Mouse (Mus musculus): ENCODE measurements around the gene Sema3e.

Gene Sema3e

DNA sequence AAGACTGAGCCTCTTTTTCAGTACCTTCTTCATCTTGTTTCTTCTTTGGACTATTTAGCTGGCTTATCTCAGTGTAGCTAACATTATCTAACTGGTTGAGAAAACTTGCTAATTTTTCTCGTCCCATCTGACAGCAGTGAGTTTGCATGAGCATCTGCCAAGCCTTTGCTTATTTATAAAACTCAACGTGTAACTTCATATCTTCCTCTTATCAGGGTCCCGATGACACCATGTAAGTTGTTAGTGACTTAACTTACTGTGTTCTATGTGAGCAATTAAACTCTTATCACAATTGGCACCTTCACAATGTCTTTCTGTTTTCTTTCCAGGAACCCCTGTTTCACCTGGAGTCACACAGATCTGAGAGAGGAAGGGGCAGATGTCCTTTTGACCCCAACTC lies 184.9 kb downstream of the Sema3e start:
- DNase-seq (ENCODE audit: low spot score): no peak

DNA sequence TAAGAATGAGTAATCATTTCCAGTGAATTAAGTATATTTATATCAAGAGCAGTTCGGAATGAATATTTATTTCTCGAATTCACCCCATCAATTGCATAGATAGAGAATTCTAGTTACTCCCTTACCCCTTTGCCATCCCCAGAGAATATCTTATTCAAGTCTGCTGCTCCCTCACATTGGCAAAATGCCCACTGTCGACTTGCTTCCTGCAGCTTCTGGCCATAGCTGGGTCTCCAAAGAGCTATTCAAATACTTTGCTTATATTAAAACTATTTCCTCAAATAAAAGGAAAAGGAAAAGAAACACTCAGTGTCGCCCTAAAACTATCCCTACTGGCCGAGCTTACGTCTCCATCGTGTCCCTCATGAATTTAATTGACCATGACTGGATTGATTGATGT lies 191.1 kb downstream of the Sema3e start:
- no peak for DNase-seq (ENCODE audit: low spot score)

DNA sequence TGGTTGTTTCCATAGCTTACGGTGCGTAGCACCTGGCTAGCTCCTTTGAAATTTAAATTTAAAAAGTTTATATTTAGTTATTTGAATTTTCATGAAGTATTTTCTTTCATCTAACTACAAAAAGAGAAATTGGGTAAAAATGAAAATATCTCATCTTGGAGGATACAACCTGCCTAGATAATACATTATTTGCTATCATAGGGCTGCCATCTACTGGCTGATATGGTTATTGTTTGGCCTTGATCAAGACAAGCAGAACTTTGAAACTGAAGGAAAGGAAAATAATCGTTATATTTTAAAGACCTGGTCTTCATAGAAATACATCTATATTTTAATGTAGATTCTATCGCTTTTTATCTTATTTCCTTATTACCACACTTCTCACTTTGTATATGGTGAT lies 193.6 kb downstream of the Sema3e start:
- no peak for DNase-seq (ENCODE audit: low spot score)

DNA sequence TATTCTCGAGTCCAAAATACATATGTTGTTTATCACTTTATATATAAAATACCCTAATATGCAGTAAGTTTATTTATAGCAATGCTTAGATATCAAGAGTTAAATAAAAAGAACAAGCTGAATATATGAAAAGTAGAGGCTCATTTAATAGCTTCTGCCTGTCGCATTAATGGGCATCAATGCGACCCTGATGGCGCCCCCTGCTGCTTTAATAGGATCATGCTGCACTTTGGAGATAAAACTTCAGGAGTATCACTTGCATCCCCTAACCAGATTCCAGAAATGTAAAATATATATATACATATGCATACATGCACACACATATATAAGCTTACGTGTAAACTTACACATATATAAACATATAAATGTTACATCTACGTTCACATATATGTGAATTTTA lies 199.4 kb downstream of the Sema3e start:
- DNase-seq (ENCODE audit: low spot score): no peak

DNA sequence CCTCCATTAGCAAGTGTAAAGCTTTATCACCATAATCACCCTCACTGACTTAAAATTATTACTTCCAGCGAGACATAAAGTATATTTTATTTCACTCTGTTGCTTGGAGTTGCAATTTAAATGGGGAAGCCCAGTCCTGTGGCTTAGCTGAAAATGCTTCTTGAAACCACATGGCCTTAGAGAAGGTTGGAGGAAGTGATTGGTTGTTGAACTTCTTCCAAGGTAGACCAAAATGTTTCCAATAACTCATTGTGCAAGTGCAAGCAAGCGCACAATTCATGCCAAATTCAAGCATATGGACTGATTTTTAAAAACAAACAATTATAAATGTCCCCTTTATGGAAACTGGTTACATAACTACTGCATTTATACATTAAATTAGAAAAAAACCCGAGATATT lies 206.0 kb downstream of the Sema3e start:
- DNase-seq (ENCODE audit: low spot score): no peak

DNA sequence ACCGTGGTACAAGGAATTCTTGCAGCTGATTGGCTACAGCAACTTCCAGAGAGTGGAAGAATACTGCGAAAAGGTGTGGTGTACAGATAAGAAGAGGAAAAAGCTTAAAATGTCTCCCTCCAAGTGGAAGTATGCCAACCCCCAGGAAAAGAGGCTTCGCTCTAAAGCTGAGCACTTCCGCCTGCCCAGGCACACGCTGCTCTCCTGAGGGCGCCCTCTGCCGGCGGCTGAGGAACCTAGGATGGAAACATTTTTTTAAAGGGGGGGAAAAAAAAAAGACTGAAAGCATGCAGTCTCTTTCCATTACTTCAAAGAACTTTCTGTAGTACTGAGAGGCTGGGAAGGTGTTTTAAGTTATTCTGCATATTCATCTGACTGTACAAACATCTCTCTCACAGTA lies 227.5 kb downstream of the Sema3e start:
- DNase-seq (ENCODE audit: low spot score): peak; percentile 3

DNA sequence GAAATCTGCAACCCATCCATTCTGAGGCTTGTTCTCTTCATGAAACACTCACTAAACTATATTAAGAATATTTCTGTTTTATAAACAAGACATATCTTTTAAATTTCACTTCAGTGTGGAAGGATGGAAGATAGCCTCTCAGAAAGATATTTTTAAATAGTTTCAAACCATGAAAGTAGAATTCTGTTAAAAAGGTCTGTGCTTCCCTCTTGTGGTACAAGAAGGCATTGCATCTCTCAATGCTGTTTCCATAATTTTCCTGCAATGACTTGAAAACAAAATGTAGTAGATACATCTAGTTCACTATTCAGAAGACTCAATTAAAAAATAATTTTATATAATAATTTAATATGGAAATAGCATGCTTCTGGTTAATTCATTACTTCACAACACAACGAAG lies 228.3 kb downstream of the Sema3e start:
- DNase-seq (ENCODE audit: low spot score): no peak

DNA sequence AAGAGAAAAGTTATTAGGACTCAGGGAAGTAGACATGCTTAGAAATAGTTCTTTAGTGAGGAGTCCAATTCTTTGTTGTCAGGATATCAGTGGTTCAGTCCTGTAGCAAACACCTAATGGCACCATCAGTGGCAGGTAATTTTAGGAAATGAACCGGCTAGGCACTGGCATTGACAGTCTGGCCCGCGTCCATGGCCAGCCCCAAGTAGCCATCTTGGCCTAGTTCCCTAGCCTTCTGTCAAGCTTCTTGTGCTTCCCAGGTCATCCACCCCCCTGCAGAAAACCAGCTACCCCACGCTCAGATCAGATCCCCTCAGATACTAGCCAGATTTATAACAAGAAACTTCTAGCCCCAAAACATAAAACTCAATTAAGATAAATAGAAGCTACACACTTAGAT lies 235.1 kb downstream of the Sema3e start:
- DNase-seq (ENCODE audit: low spot score): no peak

DNA sequence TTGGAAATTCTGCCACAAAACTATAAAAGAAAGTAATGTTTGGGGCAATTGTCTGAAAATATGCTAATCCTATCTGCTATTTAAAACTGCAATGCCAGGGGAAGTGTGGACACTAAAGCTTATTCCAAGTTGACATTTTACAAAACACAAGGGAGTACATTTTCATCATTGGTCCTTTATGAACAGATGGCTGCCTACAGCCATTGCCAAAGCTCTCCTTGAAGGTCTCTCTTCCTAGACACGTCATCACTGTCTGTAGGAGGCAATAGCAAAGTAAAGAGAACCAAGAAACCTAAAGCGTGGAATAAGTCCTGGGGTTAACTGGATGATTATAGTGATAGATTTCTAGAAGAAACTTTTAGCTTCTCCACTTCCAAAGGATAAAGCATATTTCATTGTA lies 242.3 kb downstream of the Sema3e start:
- DNase-seq (ENCODE audit: low spot score): no peak

Data from yolk sac, embryonic 10.5 days (tissue).